Mouse (Mus musculus): ENCODE results near the gene Dicer1. TPM values are rescaled to one million over a fixed set of nuclear protein-coding genes. Genes with fewer than 3 reads are reported as not detected.

Gene Dicer1
- total and polyA plus RNA-seq, 3 experiments, result 14.6 to 25.9 TPM; not detected in 1

DNA sequence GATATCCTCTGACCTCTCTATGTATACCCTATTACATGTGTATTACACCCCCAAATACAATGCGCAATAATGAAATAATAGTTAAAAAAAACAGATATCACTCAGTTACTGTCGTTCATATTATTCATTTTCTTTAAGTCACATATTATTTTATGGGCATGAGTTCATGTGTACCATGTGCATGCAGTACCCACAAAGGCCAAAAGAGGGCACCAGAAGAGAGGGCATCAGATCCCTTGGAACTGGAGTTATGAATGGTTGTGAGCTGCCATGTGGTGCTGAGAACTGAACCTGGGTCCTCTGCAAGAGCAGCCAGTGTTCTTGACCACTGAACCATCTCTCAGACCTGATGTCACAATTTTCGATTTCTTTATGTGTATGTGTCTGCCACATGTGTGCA, 47.6 kb upstream of the Dicer1 start:
- TF ChIP-seq POLR2AphosphoS2 (IDR thresholded peaks at IDR 0.05; ENCODE audit: low read length) (no peak), HCFC1 (IDR thresholded peaks at IDR 0.05; ENCODE audit: low read depth, low read length) (no peak), GATA1 (IDR thresholded peaks at IDR 0.05; ENCODE audit: low read depth, low read length) (no peak), ZKSCAN1 (IDR thresholded peaks at IDR 0.05; ENCODE audit: low read depth, low read length) (no peak), CTCF (IDR thresholded peaks at IDR 0.05 in 2 of 3, conservative IDR thresholded peaks at IDR 0.05 in 1 of 3; ENCODE audit: control insufficient read depth in 1 of 3, insufficient read depth in 1 of 3, low read depth in 2 of 3, low read length in 3 of 3, poor library complexity in 1 of 3, severe bottlenecking in 1 of 3) (peak in 2 of 3 experiments; percentile 6 to 23; a peak in 1 of 6 replicates), RAD21 (IDR thresholded peaks at IDR 0.05; ENCODE audit: low read depth, low read length) (peak; percentile 28)
- H3K4me3 ChIP-seq (ENCODE audit: control insufficient read depth in 1 of 2, insufficient read depth in 1 of 2, low read depth in 2 of 2, low read length in 2 of 2), result no peak overlapping the region
- H3K9me3 ChIP-seq (replicated peaks; ENCODE audit: insufficient read depth, low read length), result no peaks in the 10 kb centered on the region
- no peak overlapping the region for H3K9ac ChIP-seq (ENCODE audit: control insufficient read depth, low read depth, low read length, poor library complexity, severe bottlenecking)
- no peaks in the 10 kb centered on the region for H3K27me3 ChIP-seq (ENCODE audit: control insufficient read depth in 1 of 2, insufficient read depth in 2 of 2, low read length in 2 of 2)
- H3K4me1 ChIP-seq (ENCODE audit: control insufficient read depth in 1 of 2, insufficient read depth in 2 of 2, low read length in 2 of 2), result no peaks in the 10 kb centered on the region
- DNase-seq (ENCODE audit: low read depth, low spot score), result peak; percentile 16
- H3K36me3 ChIP-seq (ENCODE audit: control insufficient read depth in 1 of 2, insufficient read depth in 2 of 2, low read length in 2 of 2), result no peaks in the 10 kb centered on the region
- no peaks in the 10 kb centered on the region for H3K79me2 ChIP-seq (ENCODE audit: control insufficient read depth, insufficient read depth, low read length, poor library complexity)
- no peak overlapping the region for H3K27ac ChIP-seq (ENCODE audit: control insufficient read depth, low read depth, low read length)

DNA sequence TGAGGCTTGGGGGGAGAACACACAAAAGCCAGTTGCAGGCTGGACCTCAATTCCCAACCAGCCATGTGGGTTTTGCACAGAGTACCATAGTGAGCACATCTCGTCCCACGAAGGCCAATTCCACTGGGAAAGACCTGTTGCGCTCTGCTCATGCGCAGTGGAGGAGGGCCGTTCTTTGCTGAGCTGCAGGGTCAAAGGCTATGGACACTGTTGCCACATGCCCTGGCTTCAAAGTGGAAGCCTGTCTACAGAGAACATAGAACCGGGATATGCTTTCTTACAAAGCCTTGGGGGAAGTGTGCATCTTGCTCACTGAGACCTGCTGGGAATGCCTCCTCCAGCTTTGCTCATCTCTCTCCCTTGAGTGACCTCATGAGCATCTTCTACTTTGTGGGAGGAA, 46.2 kb upstream of the Dicer1 start:
- Histone ChIP-seq H3K9me3 (replicated peaks; ENCODE audit: insufficient read depth, low read length) (no peaks in the 10 kb centered on the region), H3K27me3 (ENCODE audit: control insufficient read depth in 1 of 2, insufficient read depth in 2 of 2, low read length in 2 of 2) (no peaks in the 10 kb centered on the region), H3K27ac (ENCODE audit: control insufficient read depth, low read depth, low read length) (no peak overlapping the region), H3K79me2 (ENCODE audit: control insufficient read depth, insufficient read depth, low read length, poor library complexity) (no peaks in the 10 kb centered on the region), H3K4me3 (ENCODE audit: control insufficient read depth in 1 of 2, insufficient read depth in 1 of 2, low read depth in 2 of 2, low read length in 2 of 2) (no peak overlapping the region), H3K4me1 (ENCODE audit: control insufficient read depth in 1 of 2, insufficient read depth in 2 of 2, low read length in 2 of 2) (no peaks in the 10 kb centered on the region), H3K36me3 (ENCODE audit: control insufficient read depth in 1 of 2, insufficient read depth in 2 of 2, low read length in 2 of 2) (no peaks in the 10 kb centered on the region), H3K9ac (ENCODE audit: control insufficient read depth, low read depth, low read length, poor library complexity, severe bottlenecking) (no peak overlapping the region)
- no peak for DNase-seq (ENCODE audit: low read depth, low spot score)
- TF ChIP-seq BHLHE40 (IDR thresholded peaks at IDR 0.05; ENCODE audit: borderline replicate concordance, low read depth, low read length) (no peak), NELFE (IDR thresholded peaks at IDR 0.05; ENCODE audit: low read depth, low read length) (no peak), USF1 (IDR thresholded peaks at IDR 0.05; ENCODE audit: low read depth, low read length) (no peak), JUND (IDR thresholded peaks at IDR 0.05; ENCODE audit: low read depth, low read length) (no peak), HCFC1 (IDR thresholded peaks at IDR 0.05; ENCODE audit: low read depth, low read length) (no peak)

DNA sequence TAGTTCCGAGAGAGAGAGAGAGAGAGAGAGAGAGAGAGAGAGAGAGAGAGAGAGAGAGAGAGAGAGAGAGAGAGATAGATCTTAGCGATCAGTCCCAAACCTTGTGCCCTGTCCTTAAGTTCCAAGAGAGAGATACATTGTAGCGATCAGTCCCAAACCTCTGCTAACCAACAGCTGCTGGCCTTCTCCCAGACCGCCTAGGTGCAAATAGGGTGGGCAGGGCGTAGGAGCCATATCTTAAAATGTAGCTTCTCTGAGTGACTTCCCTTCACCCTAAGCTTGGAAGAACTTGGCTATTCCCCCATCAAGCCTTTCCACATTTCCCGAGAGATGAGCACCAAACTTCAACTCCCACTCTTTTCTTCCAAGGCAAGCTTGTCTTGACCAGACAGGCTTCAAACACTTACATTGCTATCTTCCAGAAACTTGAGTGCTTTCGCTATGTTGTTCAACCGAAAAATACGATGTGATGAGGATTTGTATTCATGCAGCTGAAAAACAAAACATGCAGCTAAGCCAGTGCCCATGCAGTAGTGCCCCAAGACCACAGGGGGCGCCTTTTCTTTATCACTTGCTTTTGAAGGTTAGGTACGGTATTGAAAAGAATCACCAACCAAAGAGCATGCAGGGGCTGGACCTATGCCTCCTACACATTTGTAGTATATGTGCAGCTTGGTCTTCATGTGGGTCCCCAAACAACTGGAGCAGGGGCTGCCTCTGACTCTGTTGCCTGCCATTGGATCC, 45.1 kb upstream of the Dicer1 start:
- Histone ChIP-seq H3K36me3 (ENCODE audit: control insufficient read depth in 1 of 2, insufficient read depth in 2 of 2, low read length in 2 of 2) (no peaks in the 10 kb centered on the region), H3K27ac (ENCODE audit: control insufficient read depth, low read depth, low read length) (no peak overlapping the region), H3K9me3 (replicated peaks; ENCODE audit: insufficient read depth, low read length) (no peaks in the 10 kb centered on the region), H3K79me2 (ENCODE audit: control insufficient read depth, insufficient read depth, low read length, poor library complexity) (no peaks in the 10 kb centered on the region), H3K4me1 (ENCODE audit: control insufficient read depth in 1 of 2, insufficient read depth in 2 of 2, low read length in 2 of 2) (no peaks in the 10 kb centered on the region), H3K9ac (ENCODE audit: control insufficient read depth, low read depth, low read length, poor library complexity, severe bottlenecking) (no peak overlapping the region), H3K4me3 (ENCODE audit: control insufficient read depth in 1 of 2, insufficient read depth in 1 of 2, low read depth in 2 of 2, low read length in 2 of 2) (no peak overlapping the region), H3K27me3 (ENCODE audit: control insufficient read depth in 1 of 2, insufficient read depth in 2 of 2, low read length in 2 of 2) (no peaks in the 10 kb centered on the region)
- TF ChIP-seq RCOR1 (IDR thresholded peaks at IDR 0.05; ENCODE audit: low read depth, low read length), result no peak
- no peak for TF ChIP-seq JUND (IDR thresholded peaks at IDR 0.05; ENCODE audit: low read depth, low read length)
- TF ChIP-seq ETS1 (IDR thresholded peaks at IDR 0.05; ENCODE audit: low read depth, low read length), result no peak
- no peak for TF ChIP-seq UBTF (IDR thresholded peaks at IDR 0.05; ENCODE audit: borderline replicate concordance, insufficient read depth, low read depth, low read length)
- TF ChIP-seq BHLHE40 (IDR thresholded peaks at IDR 0.05; ENCODE audit: borderline replicate concordance, low read depth, low read length), result no peak
- no peak for TF ChIP-seq ZC3H11A (IDR thresholded peaks at IDR 0.05; ENCODE audit: low read depth, low read length)
- no peak for TF ChIP-seq USF2 (IDR thresholded peaks at IDR 0.05; ENCODE audit: borderline replicate concordance in 1 of 2, insufficient read depth in 1 of 2, low read depth in 1 of 2, low read length in 2 of 2)
- DNase-seq (ENCODE audit: low read depth, low spot score), result no peak

All from MEL (cell line).